Mouse (Mus musculus): ENCODE results near the gene Gm13698.
"Not testable (repeated sequence)": the region's sequence is repeated elsewhere in the genome, so short reads cannot be mapped to it uniquely, and the experiment has no call there.

DNA sequence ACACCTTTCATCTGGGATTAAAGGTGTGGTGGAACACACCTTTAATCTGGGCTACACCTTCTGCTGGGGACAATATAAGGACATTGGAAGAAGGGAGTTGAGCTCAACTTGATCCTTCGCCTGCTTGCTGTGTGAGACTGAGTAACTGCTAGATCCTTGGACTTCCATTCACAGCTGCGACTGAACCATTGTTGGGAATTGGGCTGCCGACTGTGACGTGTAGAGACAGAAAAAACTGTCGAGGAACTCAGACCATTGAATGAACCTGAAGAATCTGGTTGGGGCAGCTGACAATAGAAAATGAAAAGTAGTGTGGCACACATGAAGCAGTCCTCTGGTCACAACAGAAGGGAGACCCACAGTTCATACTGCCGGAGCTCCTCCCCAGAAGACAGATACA is 23.1 kb downstream of the Gm13698 start, which contains the start of gene Gm13694:
- TF ChIP-seq POLR2A, CTCF (IDR thresholded peaks at IDR 0.05; ENCODE audit: insufficient read depth, low read depth, low read length): not testable (repeated sequence)

All from olfactory bulb, adult 2 months (tissue).